Mouse (Mus musculus) gastrocnemius, postnatal 4 days (tissue): ENCODE results near the gene Igfbp6. TPM values are rescaled to one million over a fixed set of nuclear protein-coding genes. Genes with fewer than 3 reads are reported as not detected.
A peak's percentile ranks its signal among the peaks of the same experiment; 100 is the strongest.
"Not testable (repeated sequence)": the region's sequence is repeated elsewhere in the genome, so short reads cannot be mapped to it uniquely, and the experiment has no call there.

Experiments used
- DNase-seq, 2 experiments: peaks; one replicate each; pipeline ENCODE4 v3.0.0; 2021 to 2022; ENCODE audit warnings: low spot score in 2 of 2, mixed read lengths in 2 of 2
- total RNA-seq, 2 experiments: library from RNA; stranded (reverse); gene quantifications; 2 replicates each; pipeline ENCODE4 v1.2.3; 2021

Gene Igfbp6
- total RNA-seq, 2 experiments from 2014 or later = 80.3 to 91.9 TPM

DNA sequence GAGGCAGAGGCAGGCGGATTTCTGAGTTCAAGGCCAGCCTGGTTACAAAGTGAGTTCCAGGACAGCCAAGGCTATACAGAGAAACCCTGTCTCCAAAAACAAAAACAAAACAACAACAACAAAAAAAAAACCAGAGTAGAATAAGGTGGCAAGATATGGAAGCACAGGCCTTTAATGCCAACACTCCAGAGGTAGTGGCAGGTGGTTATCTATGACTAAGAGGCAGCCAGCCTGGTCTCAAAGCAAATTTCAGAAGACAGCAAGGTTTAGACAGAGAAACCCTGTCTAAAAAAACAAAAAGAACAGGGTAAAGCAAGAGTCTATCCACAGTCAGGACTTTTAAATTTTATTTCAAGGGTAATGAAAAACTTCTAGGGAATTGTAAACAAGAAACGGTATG is 9.5 kb upstream of the Igfbp6 start:
- no peak for DNase-seq

DNA sequence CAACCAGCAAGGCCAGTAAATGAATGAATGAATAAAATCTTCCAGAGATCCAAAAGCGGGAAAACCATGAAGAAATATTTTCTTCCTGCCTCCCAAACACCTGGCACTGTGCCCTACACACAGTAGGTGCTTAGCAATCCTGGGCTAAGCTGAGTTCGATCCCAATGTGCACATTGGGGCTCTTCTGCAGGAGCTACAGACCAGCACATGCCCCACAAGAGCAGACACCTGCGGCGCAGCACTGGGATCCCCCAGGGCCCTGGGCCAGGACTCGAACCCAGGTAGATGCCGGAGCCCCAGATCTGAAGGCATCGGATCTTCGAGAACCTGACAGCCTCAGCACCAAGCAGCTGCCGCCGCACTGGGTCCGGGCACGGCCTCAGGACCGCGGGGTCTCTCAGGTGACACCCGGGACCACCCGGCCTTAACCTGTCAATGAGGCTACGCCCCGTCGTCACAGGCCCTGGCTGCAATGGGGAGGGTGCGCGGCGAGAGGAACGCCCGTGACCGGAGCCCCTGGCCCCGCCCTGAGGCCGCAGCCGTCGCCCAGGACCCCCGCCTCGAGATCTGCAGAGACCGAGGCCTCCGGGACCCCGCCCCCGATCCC is 8.5 kb upstream of the Igfbp6 start:
- no peak for DNase-seq

GRCm38 (mm10) chr15:102136129-102136758 is 7.9 kb upstream of the Igfbp6 start, which contains the start of gene Spryd3:
Gene Spryd3 (minus strand): TSS chr15:102136234.
- peak; percentile 93 to 95 for DNase-seq

GRCm38 (mm10) chr15:102141120-102141519 is 3.0 kb upstream of the Igfbp6 start:
- DNase-seq = no peak

DNA sequence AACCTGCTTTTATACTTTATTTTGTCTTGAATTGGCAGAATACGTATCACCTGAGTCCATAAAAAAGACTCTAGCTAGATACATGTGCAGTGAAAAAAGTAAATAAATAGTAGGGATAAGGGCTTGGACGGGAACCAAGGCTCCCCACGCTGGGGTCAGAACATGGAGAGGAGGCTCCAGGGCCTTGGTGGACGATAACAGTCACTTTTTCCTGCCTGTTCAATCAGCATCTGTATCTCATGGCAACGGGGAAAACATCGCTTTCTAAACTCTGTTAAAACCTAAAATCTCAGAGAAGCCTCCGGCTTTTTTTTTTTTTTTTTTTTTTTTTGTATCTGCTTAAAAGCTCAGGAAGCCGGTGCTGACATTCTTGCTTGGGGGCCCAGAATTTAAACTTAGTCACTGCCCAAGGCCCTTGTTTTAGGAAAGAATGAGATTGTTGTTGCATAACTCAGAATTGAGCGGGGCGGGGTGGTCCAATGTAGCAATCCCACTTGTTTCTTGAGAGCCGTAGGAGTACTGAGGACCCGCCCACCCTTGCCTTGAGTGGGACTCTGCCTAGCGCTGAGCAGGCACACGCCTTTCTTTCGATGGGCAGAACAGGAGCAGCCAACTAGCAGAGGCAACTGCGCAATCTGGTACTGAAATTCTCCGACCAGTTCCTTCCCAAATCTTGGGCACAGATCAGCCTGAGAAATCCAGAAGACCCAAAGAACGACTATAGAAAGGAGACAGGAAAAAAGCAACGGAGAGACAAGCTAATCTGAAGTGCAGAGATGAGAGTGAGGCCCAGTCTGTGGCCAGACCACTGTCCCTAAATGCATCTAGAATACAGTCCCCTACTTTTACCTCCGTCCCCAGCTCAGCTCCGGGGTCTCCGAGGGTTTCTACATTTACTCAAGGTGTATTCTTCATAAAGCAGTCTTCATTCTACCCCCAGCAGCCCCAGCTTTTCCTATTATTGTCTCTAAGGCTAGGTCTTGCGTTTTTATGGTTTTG is 949 bp upstream of the Igfbp6 start:
- peak in 1 of 2 experiments; percentile 67 for DNase-seq

- DNase-seq = no peak
Measured at GRCm38 (mm10) chr15:102144726-102145125, 564 bp downstream of the Igfbp6 start.

DNA sequence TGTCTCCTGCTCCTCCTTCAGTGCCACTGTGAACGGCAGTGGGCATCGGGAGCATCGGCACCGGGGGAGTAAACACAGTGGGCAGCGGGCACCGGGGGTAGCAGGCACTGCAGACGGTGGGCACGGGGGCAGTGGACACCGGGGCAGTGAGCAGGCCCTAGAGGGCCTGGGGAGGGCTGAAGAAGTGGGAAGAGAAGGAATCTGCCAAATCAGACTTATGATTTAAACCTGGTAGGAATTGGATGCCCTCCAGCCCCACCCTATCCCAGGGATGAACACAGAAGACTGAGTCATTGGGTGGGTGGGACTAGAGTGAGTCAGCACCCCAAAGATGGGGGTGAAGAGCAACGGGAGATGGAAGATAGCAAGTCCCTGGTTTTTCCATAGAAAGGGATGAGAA is 1.2 kb downstream of the Igfbp6 start:
- peak in 1 of 2 experiments; percentile 52 for DNase-seq

DNA sequence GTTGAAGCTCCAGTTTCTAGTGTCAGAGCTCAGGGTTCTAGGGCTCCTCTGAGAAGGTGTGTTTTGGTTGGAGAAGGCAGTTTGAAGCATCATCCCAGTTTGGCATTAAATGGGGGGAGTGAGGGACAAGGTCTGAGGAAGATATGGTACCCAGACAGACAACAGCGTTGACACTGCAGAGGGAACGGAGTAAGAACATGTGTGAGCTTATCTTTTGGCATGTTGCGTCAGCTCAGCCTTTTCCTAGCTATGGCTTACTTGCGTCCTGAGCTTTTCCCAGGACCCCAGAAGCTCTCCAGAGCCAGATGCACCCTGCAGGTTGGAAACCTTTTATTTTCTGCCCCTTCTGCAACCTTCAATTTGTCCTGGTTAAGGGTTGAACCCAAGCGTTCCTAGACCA is 1.9 kb downstream of the Igfbp6 start:
- DNase-seq = no peak

DNA sequence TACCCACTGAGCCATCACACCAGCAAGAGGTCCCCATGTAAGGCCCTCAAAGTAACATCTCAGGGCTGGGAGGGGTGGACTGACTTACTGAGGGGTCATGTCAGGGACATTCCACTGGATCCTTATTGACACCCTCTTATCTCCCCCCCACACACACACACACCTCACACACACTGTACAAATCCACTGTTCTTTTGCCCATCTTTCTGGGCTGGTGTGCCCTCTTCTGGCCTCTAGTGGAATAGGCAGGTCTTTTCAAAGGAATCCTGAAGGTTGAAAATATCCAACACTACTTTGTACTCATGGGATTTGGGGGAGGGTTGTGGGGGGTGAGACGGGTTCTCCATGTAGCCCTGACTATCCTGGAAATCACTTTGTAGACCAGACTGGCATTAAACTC is 2.7 kb downstream of the Igfbp6 start:
- DNase-seq = peak in 1 of 2 experiments; percentile 49

DNA sequence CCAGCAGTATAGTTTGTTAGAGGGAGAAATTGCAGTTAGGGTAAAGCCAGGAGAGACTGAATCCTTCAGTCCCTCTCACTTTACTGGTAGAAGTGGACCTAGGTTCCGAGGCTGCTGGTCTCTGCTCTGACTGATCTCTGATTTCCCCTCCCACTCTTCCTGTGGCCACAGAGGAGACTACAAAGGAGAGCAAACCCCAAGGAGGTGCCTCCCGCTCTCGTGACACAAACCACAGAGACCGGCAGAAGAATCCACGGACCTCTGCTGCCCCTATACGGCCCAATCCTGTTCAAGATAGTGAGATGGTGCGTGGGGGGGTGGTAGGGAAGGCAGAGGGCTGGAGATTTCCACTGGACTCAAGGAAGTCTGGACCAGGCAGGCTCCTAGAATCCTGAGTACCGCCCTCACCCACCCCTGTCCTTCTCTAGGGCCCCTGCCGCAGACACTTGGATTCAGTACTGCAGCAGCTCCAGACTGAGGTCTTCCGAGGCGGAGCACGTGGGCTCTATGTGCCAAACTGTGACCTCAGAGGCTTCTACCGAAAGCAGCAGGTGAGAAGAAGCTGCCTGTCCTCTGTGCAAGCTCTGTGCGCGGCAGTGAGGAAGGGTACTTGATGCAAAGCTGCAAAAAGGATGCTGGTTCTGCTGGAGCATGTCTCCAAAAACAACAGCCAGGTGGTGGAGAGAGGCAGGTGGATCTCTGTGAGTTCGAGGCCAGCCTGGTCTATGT is 3.7 kb downstream of the Igfbp6 start:
- DNase-seq = no peak

DNA sequence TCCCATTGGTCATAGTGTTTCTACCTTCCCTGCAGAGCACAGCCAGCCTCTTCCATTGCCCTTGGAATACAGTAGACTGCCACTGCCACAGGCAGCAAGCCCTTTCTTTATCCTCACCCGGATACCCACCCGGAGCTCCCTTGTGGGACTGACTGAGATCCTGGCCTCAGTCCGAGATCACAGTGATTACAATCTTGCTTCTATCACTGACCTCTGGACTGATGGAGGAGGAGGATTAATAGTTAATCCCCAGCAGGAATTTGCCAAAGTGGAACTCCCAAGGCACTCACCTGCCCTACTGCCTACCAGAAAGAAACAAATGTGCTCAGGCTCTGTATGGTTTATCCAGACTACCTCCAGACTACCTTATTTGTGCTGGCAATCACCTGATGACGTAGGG is 5.4 kb downstream of the Igfbp6 start:
- no peak for DNase-seq

- DNase-seq = no peak
Measured at GRCm38 (mm10) chr15:102150301-102151135, 6.4 kb downstream of the Igfbp6 start, which contains the start of gene Soat2. Gene Soat2 (plus strand): TSS chr15:102150526.

DNA sequence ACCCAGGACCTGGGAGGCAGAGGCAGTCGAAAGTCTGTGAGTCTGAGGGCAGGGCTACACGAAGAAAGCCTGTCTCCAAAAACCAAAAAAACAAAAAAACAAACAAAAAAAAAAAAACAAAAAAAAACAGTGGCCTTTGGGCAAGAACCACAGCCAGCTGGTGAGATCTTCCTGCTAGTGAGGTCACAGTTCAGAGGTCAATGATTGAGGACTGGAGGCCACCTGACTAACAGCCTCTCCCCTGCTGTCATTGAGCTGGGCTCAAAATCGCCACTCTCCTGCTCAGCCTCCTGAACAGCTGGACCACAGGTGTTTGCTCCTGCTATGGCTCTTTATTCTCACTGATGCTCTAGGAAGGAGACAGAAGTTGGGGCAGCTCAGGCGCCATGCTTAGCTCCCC is 8.5 kb downstream of the Igfbp6 start:
- no peak for DNase-seq

DNA sequence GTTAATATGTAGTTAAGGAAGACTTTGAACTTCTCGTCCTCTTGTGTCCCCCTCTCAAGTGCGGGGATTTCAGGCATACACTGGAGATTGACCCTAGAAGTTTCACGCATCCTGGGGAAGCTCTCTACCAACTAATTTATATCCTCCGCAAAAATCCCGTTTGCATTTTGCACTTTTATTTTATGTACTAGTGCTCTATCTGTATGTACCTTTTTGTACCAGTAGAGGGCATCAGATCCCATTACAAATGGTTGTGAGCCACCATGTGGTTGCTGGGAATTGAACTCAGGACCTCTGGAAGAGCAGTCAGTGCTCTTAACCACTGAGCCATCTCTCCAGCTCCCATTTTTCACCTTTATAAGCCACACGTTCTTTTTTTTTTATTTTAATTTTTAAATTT is 10.8 kb downstream of the Igfbp6 start:
- DNase-seq = not testable (repeated sequence)

GRCm38 (mm10) chr15:102156836-102157235 is 12.7 kb downstream of the Igfbp6 start:
- DNase-seq = no peak

- DNase-seq = no peak
Measured at GRCm38 (mm10) chr15:102160415-102161060, 16.4 kb downstream of the Igfbp6 start.

DNA sequence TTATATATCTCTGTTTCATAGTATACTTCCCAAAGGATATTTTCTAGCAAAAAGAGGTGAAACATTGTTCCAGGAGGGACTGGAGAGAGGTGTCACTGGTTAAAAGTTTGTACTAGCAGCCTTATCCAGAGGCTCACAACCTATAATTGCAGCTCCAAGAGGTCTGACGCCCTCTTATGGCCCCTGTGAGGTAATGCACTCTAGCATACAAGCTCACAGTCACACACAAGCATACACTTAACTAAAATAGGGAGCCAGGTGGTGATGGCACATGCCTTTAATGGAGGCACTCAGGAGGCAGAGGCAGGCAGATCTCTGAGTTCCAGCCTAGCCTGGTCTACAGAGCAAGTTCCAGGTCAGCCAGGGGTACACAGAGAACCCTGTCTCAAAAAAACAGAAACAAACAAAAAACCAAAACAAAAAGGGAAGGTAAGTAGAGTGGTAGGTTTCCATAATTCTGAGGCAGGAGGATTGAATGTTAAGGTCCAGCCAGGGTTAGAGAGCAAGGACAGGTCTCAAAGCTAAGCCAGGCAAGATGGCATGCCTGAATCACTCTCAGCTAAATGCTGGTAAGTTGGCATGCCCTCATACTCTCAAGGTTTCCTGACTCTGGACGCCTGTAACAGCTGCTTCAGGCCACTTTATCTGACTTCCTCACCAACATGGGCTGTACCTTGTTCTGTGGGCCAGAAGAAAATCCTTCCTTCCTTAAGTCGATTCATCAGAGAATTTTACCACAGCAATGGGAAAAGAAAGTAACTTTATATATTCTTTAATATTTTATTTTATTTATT is 19.9 kb downstream of the Igfbp6 start:
- no peak for DNase-seq

DNA sequence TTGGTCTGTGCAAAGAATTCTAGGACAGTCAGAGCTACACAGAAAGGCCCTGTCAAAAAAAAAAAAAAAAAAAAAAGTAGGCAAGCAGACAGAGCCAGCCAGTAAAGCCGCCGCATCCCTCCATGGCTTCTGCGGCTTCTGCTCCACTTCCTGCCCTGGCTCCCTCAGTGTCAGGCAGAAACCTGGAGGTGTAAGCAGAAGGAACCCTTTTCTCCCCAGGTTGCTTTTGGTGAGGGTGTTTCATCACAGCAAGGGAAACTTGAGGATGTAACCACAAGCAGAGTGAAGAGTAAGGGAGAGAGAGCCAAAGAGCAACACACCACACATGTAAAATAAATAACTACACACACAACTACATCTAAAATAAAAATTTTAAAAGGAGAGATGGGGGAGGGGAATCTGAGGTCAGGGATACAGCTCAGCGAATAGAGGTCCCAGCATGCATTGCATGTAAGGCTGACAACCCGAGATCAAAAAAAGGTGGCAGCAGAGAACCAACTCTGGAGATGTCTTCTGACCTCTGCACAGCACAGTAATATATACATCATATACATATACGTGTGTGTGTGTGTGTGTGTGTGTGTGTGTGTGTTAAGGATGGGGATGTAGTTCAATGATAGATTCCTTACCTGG is 21.4 kb downstream of the Igfbp6 start:
- no peak for DNase-seq
